Mouse (Mus musculus): ENCODE data around the gene Arhgap15.

GRCm38 (mm10) chr2:43727181-43727580 is 21.4 kb upstream of the Arhgap15 start:
- TF ChIP-seq CTCF (IDR thresholded peaks at IDR 0.05) (no peak), EP300 (IDR thresholded peaks at IDR 0.05; ENCODE audit: insufficient read depth, low read depth, low read length) (no peak)

Data from heart, adult 2 months (tissue).